Mouse (Mus musculus) kidney, adult 2 months (tissue): ENCODE data around the gene Rhebl1. TPM values are rescaled to one million over a fixed set of nuclear protein-coding genes. Genes with fewer than 3 reads are reported as not detected.

ENCODE experiments used
- DNase-seq: peaks from one replicate; pipeline ENCODE4 v3.0.0; 2021
- H3K27ac ChIP-seq: fragments of 200-500 bp; 2 replicates; pipeline ENCODE4 v1.5.1; 2012; ENCODE audit warnings: low read depth, low read length, control low read depth, inconsistent platforms; ENCODE audit not compliant: insufficient read depth
- H3K27me3 ChIP-seq: fragments of 200-500 bp; replicated peaks from 2 replicates; pipeline ENCODE4 v1.6.1; 2012; ENCODE audit warnings: mild to moderate bottlenecking, moderate library complexity, low read length, inconsistent platforms; ENCODE audit not compliant: control insufficient read depth, insufficient read depth
- H3K36me3 ChIP-seq: fragments of 200-500 bp; 2 replicates; pipeline ENCODE4 v1.6.1; 2012; ENCODE audit warnings: mild to moderate bottlenecking, moderate library complexity, low read length, inconsistent platforms; ENCODE audit not compliant: control insufficient read depth, insufficient read depth
- H3K4me1 ChIP-seq: fragments of 200-500 bp; 2 replicates; pipeline ENCODE4 v1.6.1; 2011; ENCODE audit warnings: low read length; ENCODE audit not compliant: control insufficient read depth, insufficient read depth
- H3K4me3 ChIP-seq: fragments of 200-500 bp; 2 replicates; pipeline ENCODE4 v1.5.1; 2011; ENCODE audit warnings: mild to moderate bottlenecking, low read depth, low read length, control low read depth; ENCODE audit not compliant: insufficient read depth
- CTCF ChIP-seq: fragments of 200-500 bp; conservative IDR thresholded peaks from 2 replicates; pipeline ENCODE4 v1.5.1; 2011; ENCODE audit warnings: low read depth, mild to moderate bottlenecking, control low read depth, low read length, moderate library complexity, mixed read lengths; ENCODE audit not compliant: insufficient read depth, insufficient read length
- POLR2A ChIP-seq: fragments of 200-500 bp; IDR thresholded peaks from one replicate; pipeline ENCODE4 v1.6.1; 2011; ENCODE audit warnings: low read depth, low read length, control low read depth
- WGBS: fragments of 180-500 bp; shearing (Covaris S2); methylation state at CpG from one replicate; pipeline ENCODE4 v1.1.7; 2018; 5-methylcytosine and 5-hydroxymethylcytosine counted together
- polyA plus RNA-seq: library from polyadenylated mRNA; depleted of rRNA; stranded (reverse); fragments of >200 nt; gene quantifications from 2 replicates; pipeline ENCODE4 v1.2.3, GENCODE M21; 2012

Gene Rhebl1
- polyA plus RNA-seq, 1 experiment: 7.1 TPM

GRCm38 (mm10) chr15:98839671-98840585, 54.4 kb downstream of the Rhebl1 start:
- TF ChIP-seq CTCF (no peak), POLR2A (no peak)
- Histone ChIP-seq H3K4me3 (no peak overlapping the region), H3K27ac (no peak overlapping the region), H3K4me1 (no peaks in the 10 kb centered on the region), H3K27me3 (no peaks in the 10 kb centered on the region), H3K36me3 (peaks cover 12% of the 10 kb centered on the region)
- WGBS: 92% methylated on average over 30 of the region's 30 CpGs
- no peak for DNase-seq

- H3K27me3 ChIP-seq: no peaks in the 10 kb centered on the region
- 91% methylated on average over 14 of the region's 14 CpGs for WGBS
- H3K4me3 ChIP-seq: no peak overlapping the region
- no peak overlapping the region for H3K27ac ChIP-seq
- no peak for DNase-seq
- no peaks in the 10 kb centered on the region for H3K4me1 ChIP-seq
- TF ChIP-seq CTCF: no peak
- TF ChIP-seq POLR2A: no peak
- peaks cover 9% of the 10 kb centered on the region for H3K36me3 ChIP-seq
Measured at GRCm38 (mm10) chr15:98839161-98839560, 55.2 kb downstream of the Rhebl1 start.

DNA sequence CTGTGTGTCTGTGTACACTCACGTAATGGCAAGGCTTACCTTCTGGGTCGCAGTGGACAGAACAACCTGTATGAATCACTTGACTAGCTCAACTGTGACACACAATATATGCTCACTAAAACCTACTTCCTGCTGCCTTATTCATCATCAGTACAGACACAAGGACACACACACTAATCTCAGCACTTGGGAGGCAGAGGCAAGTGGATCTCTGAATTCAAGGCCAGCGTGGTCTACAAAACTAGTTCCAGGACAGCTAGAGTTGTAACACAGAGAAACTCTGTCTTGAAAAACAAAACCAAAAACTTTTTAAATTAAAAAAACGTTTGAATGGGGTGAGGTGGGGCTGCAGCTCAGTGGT, 56.6 kb downstream of the Rhebl1 start:
- Histone ChIP-seq H3K4me1 (no peaks in the 10 kb centered on the region), H3K4me3 (no peak overlapping the region), H3K27ac (no peak overlapping the region), H3K27me3 (no peaks in the 10 kb centered on the region), H3K36me3 (peaks cover 10% of the 10 kb centered on the region)
- no peak for DNase-seq
- no peak for TF ChIP-seq CTCF
- 76% methylated on average over 4 of the region's 4 CpGs for WGBS

GRCm38 (mm10) chr15:98837006-98837742, 57.2 kb downstream of the Rhebl1 start:
- H3K4me1 ChIP-seq: peaks cover under 1% of the 10 kb centered on the region; the same call in 1 of the 2 replicates
- H3K27me3 ChIP-seq: no peaks in the 10 kb centered on the region
- DNase-seq: no peak
- 87% methylated on average over 21 of the region's 21 CpGs for WGBS
- H3K36me3 ChIP-seq: peaks cover 10% of the 10 kb centered on the region
- TF ChIP-seq CTCF (no peak), POLR2A (no peak)
- H3K4me3 ChIP-seq: no peak overlapping the region
- H3K27ac ChIP-seq: no peak overlapping the region

DNA sequence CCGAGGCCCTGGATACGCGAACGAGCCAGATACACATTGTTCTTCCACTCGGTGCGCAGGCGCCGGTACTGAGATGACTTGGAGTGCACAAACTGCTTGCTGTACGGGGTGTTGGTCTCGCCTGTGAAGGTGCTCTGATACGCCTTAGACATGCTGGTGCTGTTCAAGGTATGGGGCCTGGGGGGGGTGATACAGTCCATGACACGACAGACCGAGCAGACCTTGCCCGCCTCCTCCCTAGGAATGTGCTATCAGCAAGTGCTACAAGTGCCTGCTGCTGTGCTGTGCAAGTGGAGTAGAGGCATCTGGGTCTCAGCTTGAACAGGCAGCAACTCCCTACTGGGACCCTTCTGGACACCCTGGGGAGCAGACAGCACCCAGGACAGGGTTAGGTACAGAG, 59.0 kb downstream of the Rhebl1 start:
- peaks cover 9% of the 10 kb centered on the region for H3K36me3 ChIP-seq
- no peak overlapping the region for H3K4me3 ChIP-seq
- 93% methylated on average over 14 of the region's 14 CpGs for WGBS
- peaks cover 2% of the 10 kb centered on the region; the same call in 1 of the 2 replicates for H3K4me1 ChIP-seq
- no peak for DNase-seq
- TF ChIP-seq CTCF (no peak), POLR2A (no peak)
- H3K27ac ChIP-seq: no peak overlapping the region
- no peaks in the 10 kb centered on the region for H3K27me3 ChIP-seq

- Histone ChIP-seq H3K27me3 (no peaks in the 10 kb centered on the region), H3K27ac (no peak overlapping the region), H3K36me3 (peaks cover 9% of the 10 kb centered on the region), H3K4me3 (no peak overlapping the region), H3K4me1 (peaks cover 6% of the 10 kb centered on the region; the same call in 1 of the 2 replicates)
- no peak for TF ChIP-seq CTCF
- no peak for TF ChIP-seq POLR2A
- no peak for DNase-seq
- WGBS: 83% methylated on average over 13 of the region's 13 CpGs
Measured at GRCm38 (mm10) chr15:98834059-98834458, 60.3 kb downstream of the Rhebl1 start.

DNA sequence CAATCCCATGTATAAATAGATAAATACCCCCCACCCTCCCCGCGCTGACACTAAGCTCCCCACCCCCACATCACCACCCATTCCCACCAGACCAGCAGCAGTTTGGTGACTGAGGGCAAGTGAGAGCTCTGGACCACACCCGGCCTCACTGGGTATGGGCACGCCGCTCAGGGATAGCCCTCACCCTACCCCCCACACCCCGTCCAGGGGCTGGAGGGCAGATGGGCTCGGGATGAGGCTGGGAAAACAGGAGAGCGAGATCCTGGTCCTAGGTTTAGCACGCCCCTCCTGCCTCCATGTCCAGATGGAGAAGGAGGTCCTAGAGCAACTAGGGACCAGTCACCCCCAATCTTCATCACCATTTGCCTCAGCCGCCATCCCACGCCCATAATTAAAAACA, 61.1 kb downstream of the Rhebl1 start:
- DNase-seq: no peak
- H3K27ac ChIP-seq: no peak overlapping the region
- no peak for TF ChIP-seq CTCF
- TF ChIP-seq POLR2A: no peak
- H3K36me3 ChIP-seq: peaks cover 9% of the 10 kb centered on the region
- H3K4me1 ChIP-seq: peaks cover 6% of the 10 kb centered on the region; the same call in 1 of the 2 replicates
- H3K27me3 ChIP-seq: no peaks in the 10 kb centered on the region
- WGBS: 89% methylated on average over 11 of the region's 11 CpGs
- no peak overlapping the region for H3K4me3 ChIP-seq
